Mouse (Mus musculus) gastrocnemius, postnatal 36 days (tissue): ENCODE data around the gene Igsf9b. TPM values are rescaled to one million over a fixed set of nuclear protein-coding genes. Genes with fewer than 3 reads are reported as not detected.

Source experiments
- DNase-seq, 2 experiments: peaks; one replicate each; pipeline ENCODE4 v3.0.0; 2022
- intact Hi-C: fragments of 180-260 bp; cut with DNase I; formaldehyde crosslinking; loops from one replicate; pipeline ENCODE4 v1.15.1; 2025
- total RNA-seq, 2 experiments: library from RNA; stranded (reverse); gene quantifications; 2 replicates each; pipeline ENCODE4 v1.2.3; 2021

The Igsf9b gene
- total RNA-seq, 2 experiments from 2014 or later = 2.1 to 2.7 TPM

- intact Hi-C loops = loop anchor here (5.0 kb wide), 1 partner anchor 110 kb away; no protein-coding TSS in a partner anchor
- no peak for DNase-seq
These were observed 11.6 kb upstream of the Igsf9b start for GRCm38 (mm10) chr9:27287419-27287818.

GRCm38 (mm10) chr9:27288442-27288841 lies 10.6 kb upstream of the Igsf9b start:
- no peak for DNase-seq
- intact Hi-C loops = loop anchor here (5.0 kb wide), 1 partner anchor 111 kb away; no protein-coding TSS in a partner anchor

- intact Hi-C loops = loop anchor here (5.0 kb wide), 1 partner anchor 112 kb away; no protein-coding TSS in a partner anchor
- no peak for DNase-seq
These were observed 9.3 kb upstream of the Igsf9b start for GRCm38 (mm10) chr9:27289543-27290308.

- intact Hi-C loops = no loop called here
- no peak for DNase-seq
These were observed 4.6 kb upstream of the Igsf9b start for GRCm38 (mm10) chr9:27294380-27294779.

- DNase-seq = no peak
- intact Hi-C loops = no loop called here
These were observed 533 bp downstream of the Igsf9b start for GRCm38 (mm10) chr9:27299286-27300187.

GRCm38 (mm10) chr9:27300188-27300691 lies 1.2 kb downstream of the Igsf9b start:
- intact Hi-C loops = no loop called here
- DNase-seq = no peak

- intact Hi-C loops = no loop called here
- DNase-seq = no peak
These were observed 1.7 kb downstream of the Igsf9b start for GRCm38 (mm10) chr9:27300698-27301097.

- intact Hi-C loops = no loop called here
- no peak for DNase-seq
These were observed 2.5 kb downstream of the Igsf9b start for GRCm38 (mm10) chr9:27301486-27301885.

GRCm38 (mm10) chr9:27302291-27302690 lies 3.3 kb downstream of the Igsf9b start:
- no peak for DNase-seq

GRCm38 (mm10) chr9:27303571-27304484 lies 4.8 kb downstream of the Igsf9b start:
- intact Hi-C loops = no loop called here
- no peak for DNase-seq

More at GRCm38 (mm10) chr9:27302291-27302690, 3.3 kb downstream of the Igsf9b start:
- intact Hi-C loops = no loop called here

- intact Hi-C loops = no loop called here
These were observed 5.6 kb downstream of the Igsf9b start for GRCm38 (mm10) chr9:27304485-27305102.

GRCm38 (mm10) chr9:27305502-27305901 lies 6.5 kb downstream of the Igsf9b start:
- no peak for DNase-seq
- intact Hi-C loops = no loop called here

More at GRCm38 (mm10) chr9:27304485-27305102, 5.6 kb downstream of the Igsf9b start:
- no peak for DNase-seq

- intact Hi-C loops = no loop called here
These were observed 7.6 kb downstream of the Igsf9b start for GRCm38 (mm10) chr9:27306642-27307041.

GRCm38 (mm10) chr9:27307265-27307664 lies 8.3 kb downstream of the Igsf9b start:
- no peak for DNase-seq
- intact Hi-C loops = no loop called here

More at GRCm38 (mm10) chr9:27306642-27307041, 7.6 kb downstream of the Igsf9b start:
- DNase-seq = no peak

- intact Hi-C loops = no loop called here
- DNase-seq = no peak
These were observed 9.0 kb downstream of the Igsf9b start for GRCm38 (mm10) chr9:27308045-27308444.

GRCm38 (mm10) chr9:27308561-27308960 lies 9.6 kb downstream of the Igsf9b start:
- DNase-seq = no peak
- intact Hi-C loops = no loop called here

- intact Hi-C loops = no loop called here
- no peak for DNase-seq
These were observed 11.0 kb downstream of the Igsf9b start for GRCm38 (mm10) chr9:27310005-27310404.

- no peak for DNase-seq
- intact Hi-C loops = no loop called here
These were observed 14.4 kb downstream of the Igsf9b start for GRCm38 (mm10) chr9:27313427-27313826.

GRCm38 (mm10) chr9:27321267-27321666 lies 22.3 kb downstream of the Igsf9b start:
- intact Hi-C loops = loop anchor here (5.0 kb wide), 1 partner anchor 214 kb away; no protein-coding TSS in a partner anchor
- no peak for DNase-seq
